Comparison of ENCODE assay signal across 9 mouse cellular contexts in the genomic region with DNA sequence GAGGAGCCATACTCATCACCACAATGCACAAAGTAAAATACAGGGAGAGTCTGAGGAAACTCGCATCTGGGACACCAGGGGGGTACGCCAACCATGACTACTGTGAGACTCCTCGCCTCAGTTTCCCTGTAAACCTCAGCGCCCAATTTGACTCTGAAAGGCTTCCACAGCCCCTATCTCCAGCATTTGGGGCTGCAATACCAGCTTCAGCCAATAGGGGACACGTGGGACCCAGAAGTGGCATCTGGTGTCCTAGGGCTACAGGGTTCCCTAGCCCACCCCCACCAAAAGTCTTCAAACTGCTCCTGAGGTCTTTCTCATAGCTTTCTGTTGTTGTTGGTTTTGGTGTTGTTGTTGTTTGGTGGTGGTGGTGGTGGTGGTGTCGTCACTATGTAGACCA. TPM values are rescaled to one million over a fixed set of nuclear protein-coding genes. Genes with fewer than 3 reads are reported as not detected.
DNase-seq lines count a peak whose midpoint lies in the region; ATAC-seq and TF ChIP-seq lines count a peak whose summit lies in the region.
"Had no signal": no experiment of that assay in that cellular context is flagged by ENCODE, and none has a peak within 500 bp of the region (broad histone marks: within the 10 kb centered on the region; RNA-seq: fewer than 3 reads in every experiment).

No protein-coding gene starts in this region.

- no peak for ATAC-seq in liver, postnatal 0 days
- no peak for ATAC-seq in frontal cortex, adult (ENCODE audit: low TSS enrichment)

- TF ChIP-seq CTCF in left cerebral cortex, adult 2 months (IDR thresholded peaks at IDR 0.05), result peak; percentile 74
- 0 out of 2 replicates have a peak, but pooled peaks have one; percentile 51 for TF ChIP-seq CTCF in bone marrow macrophage, adult 2 months (IDR thresholded peaks at IDR 0.05; ENCODE audit: low read depth, low read length)
- TF ChIP-seq CTCF in liver, postnatal 0 days (IDR thresholded peaks at IDR 0.05; ENCODE audit: low read depth), result peak; percentile 71

- H3K27ac ChIP-seq in left cerebral cortex, adult 2 months, result no peak overlapping the region
- H3K27ac ChIP-seq in bone marrow macrophage, adult 2 months (ENCODE audit: insufficient read depth, low read depth, low read length), result no peak overlapping the region
- no peak overlapping the region for H3K27ac ChIP-seq in liver, postnatal 0 days (ENCODE audit: low read depth)
- H3K27ac ChIP-seq: liver, embryonic 13.5 days had no signal

- intact Hi-C loops in left cerebral cortex, adult 2 months (cut with DNase I), result loop anchor here (2.0 to 5.0 kb wide), 5 partner anchors 30 to 162 kb away; partner anchors contain the start of genes Gipc3 and Hmg20b
- intact Hi-C loops in left cerebral cortex, postnatal 14 days (cut with DNase I), result loop anchor here (5.0 kb wide), 2 partner anchors 59 to 164 kb away; no protein-coding TSS in a partner anchor

- peaks cover 13% of the 10 kb centered on the region for H3K27me3 ChIP-seq in liver, postnatal 0 days (ENCODE audit: insufficient read depth, low read length)

- WGBS in liver, postnatal 0 days (ENCODE audit: insufficient replicate concordance), result 37% methylated on average over 6 of the region's 6 CpGs

- peaks cover 14% of the 10 kb centered on the region for H3K4me1 ChIP-seq in bone marrow macrophage, adult 2 months (ENCODE audit: control insufficient read depth, insufficient read depth, low read length)
- peaks cover 32% of the 10 kb centered on the region for H3K4me1 ChIP-seq in liver, postnatal 0 days (ENCODE audit: insufficient read depth)

- no peak for DNase-seq in left cerebral cortex, adult 2 months (ENCODE audit: extremely low spot score in 1 of 2, low spot score in 2 of 2)
- no peak for DNase-seq in left cerebral cortex, postnatal 14 days (ENCODE audit: low spot score in 2 of 2)
- peak; percentile 77 for DNase-seq in ES-CJ7 (ENCODE audit: low read depth, low spot score)
- DNase-seq in liver, postnatal 0 days, result peak; percentile 60
- no peak for DNase-seq in adrenal gland, postnatal 4 days (ENCODE audit: low spot score in 2 of 2)

- no peaks in the 10 kb centered on the region for H3K36me3 ChIP-seq in liver, postnatal 0 days (replicated peaks; ENCODE audit: insufficient read depth, low read length)
- H3K36me3 ChIP-seq: embryonic facial prominence, embryonic 15.5 days; liver, embryonic 13.5 days had no signal

- no peak overlapping the region for H3K4me3 ChIP-seq in left cerebral cortex, adult 2 months
- no peak overlapping the region for H3K4me3 ChIP-seq in bone marrow macrophage, adult 2 months (ENCODE audit: insufficient read depth, low read length)
- no peak overlapping the region for H3K4me3 ChIP-seq in liver, postnatal 0 days (ENCODE audit: low read depth, low read length)
- H3K4me3 ChIP-seq: embryonic facial prominence, embryonic 15.5 days; liver, embryonic 13.5 days had no signal

- H3K9me3 ChIP-seq in liver, postnatal 0 days (ENCODE audit: low read length), result no peaks in the 10 kb centered on the region
- H3K9me3 ChIP-seq: embryonic facial prominence, embryonic 15.5 days; liver, embryonic 13.5 days had no signal

- no peak overlapping the region for H3K9ac ChIP-seq in liver, postnatal 0 days (replicated peaks)
- H3K9ac ChIP-seq: embryonic facial prominence, embryonic 15.5 days; liver, embryonic 13.5 days had no signal

- H3K4me2 ChIP-seq in liver, postnatal 0 days (ENCODE audit: low read depth, low read length), result no peak overlapping the region
- H3K4me2 ChIP-seq: embryonic facial prominence, embryonic 15.5 days; liver, embryonic 13.5 days had no signal

- TF ChIP-seq EP300 in liver, postnatal 0 days (IDR thresholded peaks at IDR 0.05; ENCODE audit: low read depth), result no peak

- no peak for TF ChIP-seq POLR2A in bone marrow macrophage, adult 2 months (IDR thresholded peaks at IDR 0.05; ENCODE audit: borderline replicate concordance, low read depth, low read length)

RNA-seq across cellular contexts. Expression of gene Tjp3, which starts 2.8 kb away (rescaled TPM):
- total RNA-seq in left cerebral cortex, adult 2 months (2021), result under 1 TPM; 0.26 to 0.45 TPM
- total RNA-seq in left cerebral cortex, postnatal 14 days (2021), result under 1 TPM; 0.15 to 0.47 TPM
- polyA plus RNA-seq in bone marrow macrophage, adult 2 months (2012; ENCODE audit: insufficient read depth, insufficient read length, missing spikeins), result 9.2 and 9.8 TPM in 2 replicates
- polyA plus RNA-seq in liver, postnatal 0 days (2015; fragmentation: Nextera tagmentation; extraction: Ambion mirVana), result 1.7 and 1.8 TPM in 2 replicates
- 1 to 10 TPM; 1.8 to 3.1 TPM for total RNA-seq in adrenal gland, postnatal 4 days (2021)

RNA-seq across cellular contexts. Expression of gene Pip5k1c, which starts 4.2 kb away (rescaled TPM):
- total RNA-seq in left cerebral cortex, adult 2 months (2021), result 100 to 1,000 TPM; 431 TPM
- total RNA-seq in left cerebral cortex, postnatal 14 days (2021), result 100 to 1,000 TPM; 391 to 396 TPM
- polyA plus RNA-seq in bone marrow macrophage, adult 2 months (2012; ENCODE audit: insufficient read depth, insufficient read length, missing spikeins), result 90.9 and 106 TPM in 2 replicates
- polyA plus RNA-seq in liver, postnatal 0 days (2015; fragmentation: Nextera tagmentation; extraction: Ambion mirVana), result 8.8 and 9.7 TPM in 2 replicates
- total RNA-seq in adrenal gland, postnatal 4 days (2021), result 10 to 100 TPM; 65.2 to 71.1 TPM

RNA-seq across cellular contexts. Expression of gene Apba3, which starts 21.8 kb away (rescaled TPM):
- 10 to 100 TPM; 35.8 to 38.6 TPM for total RNA-seq in left cerebral cortex, adult 2 months (2021)
- total RNA-seq in left cerebral cortex, postnatal 14 days (2021), result 10 to 100 TPM; 34.8 to 35.8 TPM
- polyA plus RNA-seq in bone marrow macrophage, adult 2 months (2012; ENCODE audit: insufficient read depth, insufficient read length, missing spikeins), result 34.3 and 36.1 TPM in 2 replicates
- 21.1 and 23.2 TPM in 2 replicates for polyA plus RNA-seq in liver, postnatal 0 days (2015; fragmentation: Nextera tagmentation; extraction: Ambion mirVana)
- total RNA-seq in adrenal gland, postnatal 4 days (2021), result 10 to 100 TPM; 47.8 to 49.5 TPM

RNA-seq across cellular contexts. Expression of gene Mrpl54, which starts 21.9 kb away (rescaled TPM):
- 10 to 100 TPM; 41.3 to 42.8 TPM for total RNA-seq in left cerebral cortex, adult 2 months (2021)
- 10 to 100 TPM; 39.0 to 41.4 TPM for total RNA-seq in left cerebral cortex, postnatal 14 days (2021)
- 46.5 and 51.1 TPM in 2 replicates for polyA plus RNA-seq in bone marrow macrophage, adult 2 months (2012; ENCODE audit: insufficient read depth, insufficient read length, missing spikeins)
- polyA plus RNA-seq in liver, postnatal 0 days (2015; fragmentation: Nextera tagmentation; extraction: Ambion mirVana), result 110 and 112 TPM in 2 replicates
- 100 to 1,000 TPM; 107 to 108 TPM for total RNA-seq in adrenal gland, postnatal 4 days (2021)

RNA-seq across cellular contexts. Expression of gene Cactin, which starts 32.3 kb away (rescaled TPM):
- 10 to 100 TPM; 31.3 to 31.8 TPM for total RNA-seq in left cerebral cortex, adult 2 months (2021)
- 10 to 100 TPM; 25.1 to 27.2 TPM for total RNA-seq in left cerebral cortex, postnatal 14 days (2021)
- polyA plus RNA-seq in bone marrow macrophage, adult 2 months (2012; ENCODE audit: insufficient read depth, insufficient read length, missing spikeins), result 18.1 and 18.2 TPM in 2 replicates
- polyA plus RNA-seq in liver, postnatal 0 days (2015; fragmentation: Nextera tagmentation; extraction: Ambion mirVana), result 12.4 and 12.9 TPM in 2 replicates
- 10 to 100 TPM; 43.8 to 44.4 TPM for total RNA-seq in adrenal gland, postnatal 4 days (2021)

Comparison
In these comparisons a context has a peak if more than half of its experiments do, and no peak if none do; other contexts are left out.
1. DNase-seq: peak in ES-CJ7 (single experiment) and liver, postnatal 0 days (single experiment); none in left cerebral cortex, adult 2 months (0 of 2), left cerebral cortex, postnatal 14 days (0 of 2) and adrenal gland, postnatal 4 days (0 of 2).
2. RNA of gene Pip5k1c, which starts 4.2 kb away (total RNA-seq): 431 TPM in left cerebral cortex, adult 2 months and 391 to 396 TPM in left cerebral cortex, postnatal 14 days; 65.2 to 71.1 TPM in adrenal gland, postnatal 4 days; every median in the first group is over 4 times any median in the second.
3. Peak in every context shown above with its lines, with median percentiles within 50 percentile points of each other: CTCF ChIP-seq.